Mouse (Mus musculus) forebrain, embryonic 12.5 days (tissue): ENCODE results near the gene Pcx. TPM values are rescaled to one million over a fixed set of nuclear protein-coding genes. Genes with fewer than 3 reads are reported as not detected.

Experiments
- ATAC-seq: fragments of 200-750 bp; cut with Nextera tagmentation; 2 replicates; pipeline ENCODE4 v1.8.0; 2017; ENCODE audit warnings: moderate TSS enrichment; ENCODE audit not compliant: low FRiP score
- H3K27ac ChIP-seq: fragments of 300-500 bp; sonication (generic); 2 replicates; pipeline ENCODE4 v1.5.1; 2016; ENCODE audit warnings: mild to moderate bottlenecking
- H3K27me3 ChIP-seq: fragments of 300-500 bp; sonication (generic); 2 replicates; pipeline ENCODE4 v1.6.1; 2016; ENCODE audit warnings: mild to moderate bottlenecking
- H3K36me3 ChIP-seq: fragments of 300-500 bp; sonication (generic); replicated peaks from 2 replicates; pipeline ENCODE4 v1.6.1; 2016; ENCODE audit warnings: mild to moderate bottlenecking
- H3K4me1 ChIP-seq: fragments of 300-500 bp; sonication (generic); 2 replicates; pipeline ENCODE4 v1.6.1; 2016
- H3K4me2 ChIP-seq: fragments of 300-500 bp; sonication (generic); 2 replicates; pipeline ENCODE4 v1.6.1; 2016; ENCODE audit warnings: mild to moderate bottlenecking, moderate library complexity
- H3K4me3 ChIP-seq: fragments of 300-500 bp; sonication (generic); replicated peaks from 2 replicates; pipeline ENCODE4 v1.5.1; 2016; ENCODE audit warnings: mild to moderate bottlenecking
- H3K9ac ChIP-seq: fragments of 300-500 bp; sonication (generic); 2 replicates; pipeline ENCODE4 v1.6.1; 2016; ENCODE audit warnings: mild to moderate bottlenecking
- H3K9me3 ChIP-seq: fragments of 300-500 bp; sonication (generic); 2 replicates; pipeline ENCODE4 v1.6.1; 2016
- WGBS: fragments of 180-500 bp; shearing (Covaris S2); methylation state at CpG from one replicate; pipeline ENCODE4 v1.1.7; 2016; 5-methylcytosine and 5-hydroxymethylcytosine counted together
- polyA plus RNA-seq: library from polyadenylated mRNA; unstranded; fragments of >200 nt; fragmentation: Nextera tagmentation; extraction: Ambion mirVana; gene quantifications from 2 replicates; pipeline ENCODE4 v1.2.1, GENCODE M21; 2016

Gene Pcx
- polyA plus RNA-seq, 1 experiment from 2014 or later, result 19.2 TPM

DNA sequence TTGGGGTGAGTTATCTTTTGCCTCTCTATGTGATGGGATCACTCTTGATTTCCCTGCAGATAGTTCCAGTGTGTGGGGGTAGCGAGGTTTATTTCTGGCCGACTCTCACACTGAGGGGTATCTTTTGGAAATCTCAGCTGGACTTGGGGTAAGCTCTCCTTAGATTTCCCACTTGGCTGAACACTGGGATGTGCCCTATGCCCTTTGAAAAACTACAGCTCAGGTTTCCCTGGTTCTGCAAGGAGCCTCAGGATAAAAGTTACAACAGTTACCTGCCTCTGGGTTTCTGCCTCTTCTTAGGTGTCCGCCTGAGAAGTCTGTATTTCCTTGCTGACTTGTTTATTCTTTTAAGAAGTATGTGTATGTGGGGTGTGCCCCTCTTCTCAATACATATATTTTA, 30.7 kb downstream of the Pcx start:
- Histone ChIP-seq H3K4me1 (no peaks in the 10 kb centered on the region), H3K9ac (no peak overlapping the region), H3K36me3 (no peaks in the 10 kb centered on the region), H3K4me3 (no peak overlapping the region), H3K9me3 (no peaks in the 10 kb centered on the region), H3K27ac (no peak overlapping the region), H3K4me2 (no peak overlapping the region), H3K27me3 (no peaks in the 10 kb centered on the region)
- 80% methylated on average over 3 of the region's 3 CpGs for WGBS
- ATAC-seq, result no peak

DNA sequence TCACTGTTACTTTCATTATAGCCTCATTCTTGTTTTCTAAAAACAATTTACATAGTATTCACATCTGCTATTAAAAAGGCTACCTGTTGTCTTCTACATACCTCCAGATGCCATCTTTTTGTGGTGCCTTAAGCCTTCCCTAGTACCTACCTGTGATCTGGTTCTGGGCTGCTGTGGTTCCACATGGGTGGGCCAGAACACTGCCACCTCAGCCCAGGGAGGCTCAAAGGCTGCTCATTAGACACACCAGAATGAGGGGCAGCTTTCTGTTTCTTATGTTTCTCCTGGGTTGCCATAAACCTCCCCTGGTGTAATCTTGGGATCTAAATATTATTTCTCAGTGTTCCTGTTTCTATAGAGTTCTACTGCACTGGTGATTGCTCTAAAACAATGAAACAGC, 31.8 kb downstream of the Pcx start:
- Histone ChIP-seq H3K4me3 (no peak overlapping the region), H3K9ac (no peak overlapping the region), H3K9me3 (no peaks in the 10 kb centered on the region), H3K27ac (no peak overlapping the region), H3K36me3 (no peaks in the 10 kb centered on the region), H3K4me2 (no peak overlapping the region), H3K27me3 (no peaks in the 10 kb centered on the region), H3K4me1 (no peaks in the 10 kb centered on the region)
- no peak for ATAC-seq

DNA sequence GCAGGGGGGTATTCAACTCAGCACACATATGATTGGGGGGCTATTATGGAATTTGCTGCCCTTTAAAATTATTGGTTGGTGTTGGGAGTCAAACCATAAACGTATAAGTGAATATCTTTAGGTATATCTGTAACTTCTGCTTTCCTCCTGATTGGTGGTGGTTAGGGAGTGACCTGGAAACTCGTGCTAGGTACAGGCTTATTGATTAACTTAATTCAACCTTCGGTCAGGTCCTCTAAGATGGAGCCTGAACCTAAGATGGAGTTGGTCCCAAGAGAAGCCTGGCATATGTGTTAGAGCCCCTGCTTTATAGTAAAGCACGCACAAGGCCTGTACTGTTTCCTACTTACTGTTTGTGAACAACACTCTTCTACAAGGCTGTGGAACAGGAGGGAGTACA, 34.8 kb downstream of the Pcx start:
- ATAC-seq, result no peak
- Histone ChIP-seq H3K27ac (no peak overlapping the region), H3K36me3 (no peaks in the 10 kb centered on the region), H3K9me3 (no peaks in the 10 kb centered on the region), H3K4me1 (no peaks in the 10 kb centered on the region), H3K27me3 (no peaks in the 10 kb centered on the region), H3K4me3 (no peak overlapping the region), H3K9ac (no peak overlapping the region), H3K4me2 (no peak overlapping the region)
- 89% methylated on average over 4 of the region's 4 CpGs for WGBS

DNA sequence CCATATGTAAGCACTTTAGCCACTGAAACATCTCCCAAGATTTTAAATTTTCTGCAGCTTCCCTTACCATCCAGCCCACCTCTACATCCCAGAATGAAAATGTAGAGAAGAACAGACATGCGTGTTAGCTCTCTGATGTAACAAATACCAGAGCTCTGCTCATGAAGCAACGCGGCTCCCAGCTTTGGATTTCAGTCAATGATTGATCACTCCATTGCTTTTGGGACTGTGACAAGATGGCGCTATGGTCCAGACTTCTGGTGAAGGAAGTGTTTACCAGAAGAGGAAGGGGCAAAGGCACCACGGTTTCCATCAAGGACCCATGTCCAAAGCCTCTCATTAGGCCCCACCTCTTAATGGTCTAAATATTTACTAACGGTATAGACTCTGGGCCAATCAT, 35.6 kb downstream of the Pcx start:
- no peak overlapping the region for H3K4me3 ChIP-seq
- no peaks in the 10 kb centered on the region for H3K9me3 ChIP-seq
- H3K4me1 ChIP-seq, result no peaks in the 10 kb centered on the region
- WGBS, result 93% methylated on average over 6 of the region's 6 CpGs
- no peak overlapping the region for H3K4me2 ChIP-seq
- no peaks in the 10 kb centered on the region for H3K36me3 ChIP-seq
- H3K27ac ChIP-seq, result no peak overlapping the region
- no peak overlapping the region for H3K9ac ChIP-seq
- no peak for ATAC-seq
- no peaks in the 10 kb centered on the region for H3K27me3 ChIP-seq

DNA sequence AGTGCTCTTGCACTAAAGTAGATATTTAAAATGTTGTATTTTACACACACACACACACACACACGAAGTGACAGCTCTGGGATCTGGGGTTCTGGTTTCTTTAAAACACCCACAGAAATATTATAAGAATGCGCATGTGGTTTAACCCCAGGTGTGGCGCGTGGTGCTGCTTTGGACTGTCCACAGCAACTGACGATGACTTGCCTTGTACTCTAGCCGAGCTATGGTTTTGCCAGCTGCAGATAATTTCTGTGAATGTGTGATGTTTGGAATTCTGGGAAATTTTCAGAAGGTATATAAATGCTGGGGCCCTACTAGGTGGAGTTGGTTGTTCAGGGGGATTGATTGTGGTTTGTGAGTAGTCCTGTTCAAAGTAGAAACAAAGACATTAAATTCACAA, 37.5 kb downstream of the Pcx start:
- no peaks in the 10 kb centered on the region for H3K9me3 ChIP-seq
- ATAC-seq, result no peak
- H3K27me3 ChIP-seq, result no peaks in the 10 kb centered on the region
- no peak overlapping the region for H3K27ac ChIP-seq
- H3K4me1 ChIP-seq, result no peaks in the 10 kb centered on the region
- no peak overlapping the region for H3K9ac ChIP-seq
- no peaks in the 10 kb centered on the region for H3K36me3 ChIP-seq
- 86% methylated on average over 6 of the region's 6 CpGs for WGBS
- H3K4me3 ChIP-seq, result no peak overlapping the region
- H3K4me2 ChIP-seq, result no peak overlapping the region

DNA sequence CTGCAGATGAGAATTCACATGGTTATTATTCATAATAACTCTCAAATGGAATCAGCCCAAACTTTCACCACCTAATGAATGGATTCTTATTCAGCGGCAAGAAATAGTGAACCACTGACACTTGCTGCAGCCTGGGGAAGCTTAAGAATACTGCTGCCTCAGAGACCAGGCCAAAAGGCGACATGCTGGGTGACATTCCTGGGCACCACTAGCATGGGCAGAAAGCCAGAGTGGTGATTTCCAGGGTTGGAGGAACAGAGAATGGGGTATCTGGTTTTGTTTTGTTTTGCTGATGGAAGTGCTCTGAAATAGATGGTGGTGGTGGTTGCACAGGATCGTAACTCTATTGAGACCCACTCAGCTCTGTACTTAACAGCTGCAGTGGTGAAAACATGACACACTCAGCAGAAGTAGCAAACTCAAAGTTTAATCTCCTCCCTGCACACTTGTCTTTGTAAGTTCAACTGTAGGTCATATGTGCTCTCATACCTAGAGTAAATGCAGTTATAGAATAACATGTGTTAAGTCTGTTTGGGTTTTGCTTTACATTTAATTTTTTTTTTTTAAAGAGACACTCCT, 38.1 kb downstream of the Pcx start:
- no peaks in the 10 kb centered on the region for H3K4me1 ChIP-seq
- H3K4me3 ChIP-seq, result no peak overlapping the region
- no peak overlapping the region for H3K9ac ChIP-seq
- H3K27me3 ChIP-seq, result no peaks in the 10 kb centered on the region
- no peak for ATAC-seq
- no peak overlapping the region for H3K27ac ChIP-seq
- H3K36me3 ChIP-seq, result no peaks in the 10 kb centered on the region
- no peak overlapping the region for H3K4me2 ChIP-seq
- no peaks in the 10 kb centered on the region for H3K9me3 ChIP-seq
- WGBS, result 77% methylated on average over 3 of the region's 3 CpGs

DNA sequence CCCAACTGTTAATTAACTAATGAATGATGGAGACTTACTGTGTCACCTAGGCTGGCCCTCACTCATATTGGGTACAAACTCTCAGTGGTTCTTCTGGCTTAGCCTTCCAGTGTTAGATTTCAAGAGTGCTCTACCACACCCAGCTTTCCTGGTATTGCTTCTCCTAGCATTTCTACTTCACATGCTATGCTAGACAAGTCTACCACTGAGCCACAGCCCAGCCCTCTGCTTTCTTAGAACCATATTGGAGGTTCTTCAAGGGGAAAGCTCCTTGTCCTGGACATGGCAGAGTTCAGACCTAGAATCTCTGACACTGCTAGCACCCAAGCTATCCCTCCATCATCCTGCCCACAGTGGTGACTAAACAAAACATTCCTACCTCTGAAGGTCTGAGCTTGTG, 44.0 kb downstream of the Pcx start:
- Histone ChIP-seq H3K27ac (no peak overlapping the region), H3K36me3 (no peaks in the 10 kb centered on the region), H3K4me1 (peaks cover 9% of the 10 kb centered on the region), H3K9me3 (no peaks in the 10 kb centered on the region), H3K9ac (no peak overlapping the region), H3K4me2 (no peak overlapping the region), H3K4me3 (no peak overlapping the region), H3K27me3 (no peaks in the 10 kb centered on the region)
- ATAC-seq, result no peak

DNA sequence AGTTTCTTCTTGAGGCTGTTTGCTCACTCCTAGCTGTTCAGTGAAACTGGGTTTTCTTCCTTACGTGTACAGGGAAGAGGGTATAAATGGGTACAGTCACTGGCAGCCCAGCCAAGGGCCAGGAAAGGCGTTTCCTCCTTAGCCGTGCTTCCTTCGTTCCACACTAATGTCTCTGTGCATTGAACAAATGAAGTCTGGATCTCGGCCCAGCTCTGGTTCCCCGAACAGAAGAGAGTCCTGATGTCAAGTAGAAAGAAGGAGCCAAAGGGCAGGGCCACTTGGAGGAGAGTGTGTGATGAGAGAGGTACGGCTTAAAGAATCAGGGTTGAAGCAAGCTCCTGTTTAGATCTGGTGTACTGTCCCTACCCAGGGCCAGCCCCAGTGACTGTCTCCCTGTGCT, 44.8 kb downstream of the Pcx start:
- Histone ChIP-seq H3K4me3 (no peak overlapping the region), H3K9me3 (no peaks in the 10 kb centered on the region), H3K27ac (no peak overlapping the region), H3K9ac (no peak overlapping the region), H3K4me1 (peaks cover 17% of the 10 kb centered on the region), H3K36me3 (no peaks in the 10 kb centered on the region), H3K27me3 (no peaks in the 10 kb centered on the region), H3K4me2 (no peak overlapping the region)
- WGBS, result 80% methylated on average over 7 of the region's 7 CpGs
- no peak for ATAC-seq

DNA sequence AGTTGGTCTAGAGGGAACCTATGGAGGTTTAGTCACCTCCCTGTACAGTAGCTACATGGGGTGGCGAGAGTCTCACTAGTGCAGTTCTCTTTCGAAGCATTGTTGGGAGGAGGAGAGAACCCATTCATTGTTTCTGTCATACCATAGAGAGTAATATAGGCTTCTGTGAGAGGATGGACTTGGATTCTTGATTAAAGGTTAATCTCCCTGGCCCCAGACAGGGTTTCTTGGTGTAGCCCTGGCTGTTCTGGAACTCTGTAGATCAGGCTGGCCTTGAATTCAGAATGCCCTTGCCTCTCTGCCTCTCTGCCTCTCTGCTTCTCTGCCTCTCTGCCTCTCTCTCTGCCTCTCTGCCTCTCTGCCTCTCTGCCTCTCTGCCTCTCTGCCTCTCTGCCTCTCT, 46.5 kb downstream of the Pcx start:
- Histone ChIP-seq H3K4me1 (peaks cover 18% of the 10 kb centered on the region), H3K4me3 (no peak overlapping the region), H3K9me3 (no peaks in the 10 kb centered on the region), H3K4me2 (no peak overlapping the region), H3K27me3 (no peaks in the 10 kb centered on the region), H3K36me3 (no peaks in the 10 kb centered on the region), H3K9ac (no peak overlapping the region), H3K27ac (no peak overlapping the region)
- WGBS, result 89% methylated on average over 2 of the region's 2 CpGs
- ATAC-seq, result no peak

DNA sequence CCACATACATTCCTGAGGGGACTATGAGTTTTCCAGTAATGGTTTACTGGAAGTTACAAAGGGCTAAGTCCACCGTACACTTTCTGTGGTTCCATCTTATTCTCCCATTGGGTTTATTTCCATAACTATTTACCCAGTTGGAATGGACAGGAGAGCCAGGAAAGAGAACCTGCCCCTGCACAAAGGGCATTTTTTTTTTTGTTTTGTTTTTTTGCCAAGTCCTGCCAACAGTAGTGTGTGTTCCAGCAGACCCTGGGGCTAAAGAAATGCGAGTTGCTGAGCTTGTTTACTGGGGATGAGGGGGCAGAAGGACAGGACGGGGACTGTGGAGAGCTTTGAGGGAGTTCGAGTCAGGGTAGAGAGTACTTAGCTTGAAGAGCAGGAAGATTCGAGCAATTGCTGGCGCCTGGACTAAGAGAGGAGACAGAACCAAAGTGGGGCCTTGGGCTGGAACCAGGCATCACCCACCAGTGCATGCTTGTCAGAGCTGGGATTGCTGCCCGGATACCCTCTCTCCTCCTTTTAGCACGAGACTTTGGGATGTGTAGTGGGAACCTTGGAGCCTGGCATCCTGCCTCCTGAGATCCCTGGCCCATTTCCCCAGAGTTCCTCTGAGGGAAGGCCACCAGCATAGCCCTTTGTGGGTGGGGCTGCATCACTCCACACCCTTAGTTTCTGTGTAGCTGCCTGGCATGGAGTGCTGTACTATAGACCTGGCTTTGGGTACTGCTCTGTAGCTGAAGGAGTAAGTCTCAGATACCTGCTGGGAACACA, 47.7 kb downstream of the Pcx start:
- WGBS, result 70% methylated on average over 8 of the region's 8 CpGs
- Histone ChIP-seq H3K4me2 (no peak overlapping the region), H3K36me3 (no peaks in the 10 kb centered on the region), H3K4me3 (no peak overlapping the region), H3K9me3 (no peaks in the 10 kb centered on the region), H3K4me1 (peaks cover 18% of the 10 kb centered on the region), H3K27me3 (no peaks in the 10 kb centered on the region), H3K9ac (0 out of 2 replicates have a peak overlapping the region, but pooled peaks have one; percentile 21), H3K27ac (no peak overlapping the region)
- ATAC-seq, result no peak

DNA sequence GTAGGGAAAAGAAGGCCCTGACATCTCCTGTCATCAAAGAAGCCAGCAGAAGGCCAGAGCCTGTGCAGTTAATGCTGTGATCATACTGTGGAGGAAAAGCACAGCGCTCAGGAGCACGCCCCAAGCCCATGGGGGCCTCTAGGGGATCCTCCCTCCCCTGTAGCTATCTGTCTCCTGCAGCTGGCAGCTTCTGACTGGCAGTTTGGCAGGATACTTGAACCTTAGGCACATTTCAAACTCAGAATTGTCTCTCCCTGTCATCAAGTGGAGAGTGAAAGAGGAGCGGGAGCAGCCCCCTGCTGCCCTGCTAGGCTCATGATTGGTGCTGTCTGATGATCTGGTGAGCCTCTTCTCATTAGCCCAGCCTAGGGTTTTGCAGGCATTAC, 48.3 kb downstream of the Pcx start:
- peaks cover 18% of the 10 kb centered on the region for H3K4me1 ChIP-seq
- H3K9me3 ChIP-seq, result no peaks in the 10 kb centered on the region
- H3K27me3 ChIP-seq, result no peaks in the 10 kb centered on the region
- WGBS, result 75% methylated on average over 3 of the region's 3 CpGs
- no peak overlapping the region for H3K4me3 ChIP-seq
- H3K36me3 ChIP-seq, result no peaks in the 10 kb centered on the region
- no peak overlapping the region for H3K4me2 ChIP-seq
- 0 out of 2 replicates have a peak overlapping the region, but pooled peaks have one; percentile 21 for H3K9ac ChIP-seq
- ATAC-seq, result no peak
- H3K27ac ChIP-seq, result no peak overlapping the region

DNA sequence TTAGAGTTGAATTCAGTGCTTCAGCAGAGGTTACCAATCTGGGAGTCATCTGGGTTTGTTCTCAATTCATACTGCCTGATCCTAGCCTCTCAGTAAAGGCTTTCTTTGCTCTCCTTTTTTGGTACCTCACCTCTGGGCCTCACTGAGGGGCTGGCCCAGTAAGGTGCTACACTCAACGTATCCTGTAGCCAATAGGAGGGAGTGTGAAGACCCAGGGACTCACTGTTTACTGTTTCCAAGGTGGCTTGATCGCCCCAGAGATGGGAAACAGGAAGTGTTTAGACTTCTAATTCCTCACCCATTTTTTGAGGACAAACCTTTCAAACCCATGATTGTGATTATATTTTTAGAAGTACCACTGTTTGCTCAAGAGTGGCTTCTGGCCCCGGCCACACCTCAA, 48.7 kb downstream of the Pcx start:
- WGBS, result 59% methylated on average over 3 of the region's 3 CpGs
- Histone ChIP-seq H3K4me2 (no peak overlapping the region), H3K4me3 (no peak overlapping the region), H3K9me3 (no peaks in the 10 kb centered on the region), H3K27me3 (no peaks in the 10 kb centered on the region), H3K27ac (no peak overlapping the region), H3K4me1 (peaks cover 18% of the 10 kb centered on the region), H3K36me3 (no peaks in the 10 kb centered on the region), H3K9ac (no peak overlapping the region)
- no peak for ATAC-seq

DNA sequence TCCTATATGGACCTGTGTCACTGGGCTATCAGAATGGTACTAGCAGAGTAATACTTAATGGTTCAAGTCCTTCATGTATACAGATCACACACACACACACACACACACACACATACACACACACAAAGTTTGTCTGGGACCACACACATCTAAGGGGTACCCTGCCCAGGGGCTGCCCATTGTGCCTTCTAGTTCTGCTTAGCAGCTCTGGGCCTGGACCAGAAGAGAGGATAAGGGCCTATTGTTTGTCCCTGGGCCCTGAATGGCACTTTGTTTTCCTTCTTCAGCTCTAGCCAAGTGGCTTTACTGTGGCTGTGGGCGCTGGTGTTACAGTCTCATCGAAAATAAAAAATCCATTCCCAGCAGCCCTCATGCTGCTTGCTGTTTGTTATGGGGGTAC, 49.3 kb downstream of the Pcx start:
- H3K27ac ChIP-seq, result no peak overlapping the region; the same call in 1 of the 2 replicates
- ATAC-seq, result no peak
- no peak overlapping the region for H3K9ac ChIP-seq
- H3K36me3 ChIP-seq, result no peaks in the 10 kb centered on the region
- peaks cover 18% of the 10 kb centered on the region for H3K4me1 ChIP-seq
- H3K27me3 ChIP-seq, result no peaks in the 10 kb centered on the region
- no peak overlapping the region for H3K4me3 ChIP-seq
- no peak overlapping the region for H3K4me2 ChIP-seq
- H3K9me3 ChIP-seq, result no peaks in the 10 kb centered on the region
- WGBS, result 48% methylated on average over 2 of the region's 2 CpGs
